Mouse (Mus musculus) erythroblast, embryonic 14.5 days (primary cell): ENCODE data around the gene Gadl1. TPM values are rescaled to one million over a fixed set of nuclear protein-coding genes. Genes with fewer than 3 reads are reported as not detected.

Experiments
- H3K27me3 ChIP-seq: 2 replicates; pipeline ENCODE4 v1.6.1; 2012; ENCODE audit warnings: inconsistent platforms; ENCODE audit not compliant: control insufficient read depth
- H3K36me3 ChIP-seq: 2 replicates; pipeline ENCODE4 v1.6.1; 2012; ENCODE audit warnings: mild to moderate bottlenecking, inconsistent platforms; ENCODE audit not compliant: control insufficient read depth
- H3K4me1 ChIP-seq: 2 replicates; pipeline ENCODE4 v1.6.1; 2012; ENCODE audit warnings: inconsistent platforms; ENCODE audit not compliant: control insufficient read depth
- H3K4me3 ChIP-seq: replicated peaks from 2 replicates; pipeline ENCODE3; 2012; ENCODE audit warnings: moderate library complexity, mild to moderate bottlenecking, inconsistent platforms
- H3K9me3 ChIP-seq: 2 replicates; pipeline ENCODE4 v1.6.1; 2012; ENCODE audit warnings: low read length, inconsistent platforms, mixed read lengths; ENCODE audit not compliant: control insufficient read depth
- GATA1 ChIP-seq: IDR thresholded peaks from 2 replicates; pipeline ENCODE4 v1.6.1; 2012; ENCODE audit warnings: low read length, inconsistent platforms, mixed read lengths
- TAL1 ChIP-seq: IDR thresholded peaks from 3 replicates; pipeline ENCODE4 v1.6.1; 2012; ENCODE audit warnings: low read length, inconsistent platforms, mixed read lengths
- polyA plus RNA-seq: library from polyadenylated mRNA; stranded (reverse); fragments of >175 nt; gene quantifications from 2 replicates; pipeline ENCODE4 v1.2.3, GENCODE M21; 2012

Gadl1 gene
- polyA plus RNA-seq, 1 experiment: not detected

GRCm38 (mm10) chr9:115994772-115995171 lies 85.5 kb downstream of the Gadl1 start:
- no peak for TF ChIP-seq GATA1
- TF ChIP-seq TAL1: no peak
- no peaks in the 10 kb centered on the region for H3K4me1 ChIP-seq
- H3K36me3 ChIP-seq: no peaks in the 10 kb centered on the region
- H3K4me3 ChIP-seq: no peak overlapping the region
- H3K9me3 ChIP-seq: no peaks in the 10 kb centered on the region
- H3K27me3 ChIP-seq: no peaks in the 10 kb centered on the region

- no peak for TF ChIP-seq TAL1
- no peak for TF ChIP-seq GATA1
- H3K9me3 ChIP-seq: no peaks in the 10 kb centered on the region
- H3K4me3 ChIP-seq: no peak overlapping the region
- no peaks in the 10 kb centered on the region for H3K4me1 ChIP-seq
- no peaks in the 10 kb centered on the region for H3K27me3 ChIP-seq
- H3K36me3 ChIP-seq: no peaks in the 10 kb centered on the region
Measured at GRCm38 (mm10) chr9:115995856-115996560, 86.8 kb downstream of the Gadl1 start.

- no peak overlapping the region for H3K4me3 ChIP-seq
- no peaks in the 10 kb centered on the region for H3K9me3 ChIP-seq
- no peaks in the 10 kb centered on the region for H3K4me1 ChIP-seq
- TF ChIP-seq TAL1 (no peak), GATA1 (no peak)
- no peaks in the 10 kb centered on the region for H3K36me3 ChIP-seq
- no peaks in the 10 kb centered on the region for H3K27me3 ChIP-seq
Measured at GRCm38 (mm10) chr9:115998383-115998782, 89.1 kb downstream of the Gadl1 start.

- Histone ChIP-seq H3K4me3 (no peak overlapping the region), H3K9me3 (no peaks in the 10 kb centered on the region), H3K4me1 (no peaks in the 10 kb centered on the region), H3K36me3 (no peaks in the 10 kb centered on the region), H3K27me3 (no peaks in the 10 kb centered on the region)
- TF ChIP-seq TAL1 (no peak), GATA1 (no peak)
Measured at GRCm38 (mm10) chr9:115999361-115999990, 90.2 kb downstream of the Gadl1 start.

GRCm38 (mm10) chr9:116013911-116014310 lies 104.7 kb downstream of the Gadl1 start:
- Histone ChIP-seq H3K27me3 (no peaks in the 10 kb centered on the region), H3K36me3 (no peaks in the 10 kb centered on the region), H3K9me3 (peaks cover 21% of the 10 kb centered on the region), H3K4me3 (no peak overlapping the region), H3K4me1 (no peaks in the 10 kb centered on the region)
- TF ChIP-seq TAL1 (no peak), GATA1 (no peak)

- H3K27me3 ChIP-seq: no peaks in the 10 kb centered on the region
- no peaks in the 10 kb centered on the region for H3K36me3 ChIP-seq
- TF ChIP-seq GATA1: no peak
- TF ChIP-seq TAL1: no peak
- no peak overlapping the region for H3K4me3 ChIP-seq
- no peaks in the 10 kb centered on the region for H3K4me1 ChIP-seq
- peaks cover 16% of the 10 kb centered on the region for H3K9me3 ChIP-seq
Measured at GRCm38 (mm10) chr9:116016221-116016620, 107.0 kb downstream of the Gadl1 start.

GRCm38 (mm10) chr9:116017091-116017490 lies 107.8 kb downstream of the Gadl1 start:
- no peaks in the 10 kb centered on the region for H3K36me3 ChIP-seq
- peaks cover 13% of the 10 kb centered on the region for H3K9me3 ChIP-seq
- TF ChIP-seq GATA1 (no peak), TAL1 (no peak)
- no peaks in the 10 kb centered on the region for H3K27me3 ChIP-seq
- no peak overlapping the region for H3K4me3 ChIP-seq
- H3K4me1 ChIP-seq: no peaks in the 10 kb centered on the region

- Histone ChIP-seq H3K36me3 (no peaks in the 10 kb centered on the region), H3K4me3 (no peak overlapping the region), H3K4me1 (no peaks in the 10 kb centered on the region), H3K27me3 (no peaks in the 10 kb centered on the region), H3K9me3 (peaks cover 6% of the 10 kb centered on the region)
- TF ChIP-seq GATA1: no peak
- TF ChIP-seq TAL1: no peak
Measured at GRCm38 (mm10) chr9:116018586-116018985, 109.3 kb downstream of the Gadl1 start.

GRCm38 (mm10) chr9:116025371-116025770 lies 116.1 kb downstream of the Gadl1 start:
- Histone ChIP-seq H3K9me3 (no peaks in the 10 kb centered on the region), H3K4me1 (no peaks in the 10 kb centered on the region), H3K27me3 (no peaks in the 10 kb centered on the region), H3K36me3 (no peaks in the 10 kb centered on the region), H3K4me3 (no peak overlapping the region)
- TF ChIP-seq TAL1 (no peak), GATA1 (no peak)

GRCm38 (mm10) chr9:116029076-116029475 lies 119.8 kb downstream of the Gadl1 start:
- H3K4me3 ChIP-seq: no peak overlapping the region
- no peaks in the 10 kb centered on the region for H3K36me3 ChIP-seq
- H3K4me1 ChIP-seq: no peaks in the 10 kb centered on the region
- TF ChIP-seq TAL1: no peak
- no peak for TF ChIP-seq GATA1
- H3K9me3 ChIP-seq: no peaks in the 10 kb centered on the region
- no peaks in the 10 kb centered on the region for H3K27me3 ChIP-seq
